Mouse (Mus musculus) heart, embryonic 10.5 days (tissue): ENCODE results near the gene Opalin. TPM values are rescaled to one million over a fixed set of nuclear protein-coding genes. Genes with fewer than 3 reads are reported as not detected.

Source experiments
- DNase-seq: peaks from one replicate; pipeline ENCODE4 v3.0.0-alpha.2; 2017; ENCODE audit warnings: low spot score
- H3K27ac ChIP-seq: fragments of 300-500 bp; sonication (generic); 2 replicates; pipeline ENCODE4 v1.5.1; 2016; ENCODE audit warnings: mild to moderate bottlenecking
- H3K27me3 ChIP-seq: fragments of 300-500 bp; sonication (generic); 2 replicates; pipeline ENCODE4 v1.6.1; 2016; ENCODE audit warnings: mild to moderate bottlenecking; ENCODE audit not compliant: poor library complexity, insufficient read depth, severe bottlenecking
- H3K36me3 ChIP-seq: fragments of 300-500 bp; sonication (generic); 2 replicates; pipeline ENCODE4 v1.6.1; 2016; ENCODE audit warnings: mild to moderate bottlenecking, moderate library complexity
- H3K4me1 ChIP-seq: fragments of 300-500 bp; sonication (generic); 2 replicates; pipeline ENCODE4 v1.6.1; 2016; ENCODE audit warnings: mild to moderate bottlenecking
- H3K4me3 ChIP-seq: fragments of 300-500 bp; sonication (generic); 2 replicates; pipeline ENCODE4 v1.5.1; 2016; ENCODE audit warnings: mild to moderate bottlenecking, moderate library complexity
- H3K9me3 ChIP-seq: fragments of 300-500 bp; sonication (generic); 2 replicates; pipeline ENCODE4 v1.6.1; 2016; ENCODE audit warnings: mild to moderate bottlenecking, moderate library complexity
- WGBS: fragments of 180-500 bp; shearing (Covaris S2); methylation state at CpG from one replicate; pipeline ENCODE4 v1.1.7; 2016; 5-methylcytosine and 5-hydroxymethylcytosine counted together
- polyA plus RNA-seq: library from polyadenylated mRNA; unstranded; fragments of >200 nt; fragmentation: Nextera tagmentation; extraction: Ambion mirVana; gene quantifications from 2 replicates; pipeline ENCODE4 v1.2.1, GENCODE M21; 2016

Opalin gene
- not detected in 2 replicates for polyA plus RNA-seq

DNA sequence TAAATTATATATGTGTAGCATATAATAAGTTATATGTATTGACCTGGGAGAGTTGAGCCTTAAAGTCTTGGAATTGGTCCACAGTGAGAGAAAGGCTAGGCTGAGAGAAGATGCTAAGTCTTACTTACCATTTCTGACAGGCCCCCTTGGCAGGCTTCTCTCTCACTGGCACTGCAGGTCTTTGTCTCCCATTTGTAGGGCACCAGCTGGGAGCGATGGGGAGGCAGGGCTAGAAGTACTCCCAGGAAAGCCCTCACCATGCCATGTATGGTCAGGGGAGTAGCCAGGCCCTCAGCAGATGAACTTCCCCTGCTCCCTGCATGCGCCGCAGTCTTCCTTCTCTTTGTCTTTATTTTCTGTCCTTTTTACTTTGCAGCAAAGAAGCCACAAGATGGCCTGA is at the start of gene Opalin:
Gene Opalin, minus strand, starts transcription at position 208 of the 400 bp plus-strand sequence.
- H3K27ac ChIP-seq: no peak within 1 kb of the TSS
- H3K9me3 ChIP-seq: no peaks in the 10 kb centered on the region
- H3K27me3 ChIP-seq: no peaks in the 10 kb centered on the region
- no peak for DNase-seq
- H3K4me3 ChIP-seq: no peak within 1 kb of the TSS
- H3K36me3 ChIP-seq: no peaks in the 10 kb centered on the region
- peaks cover 8% of the 10 kb centered on the region; the same call in 1 of the 2 replicates for H3K4me1 ChIP-seq
- 78% methylated on average over 3 of the region's 3 CpGs for WGBS

GRCm38 (mm10) chr19:41123009-41123408 is 46.1 kb upstream of the Opalin start:
- no peaks in the 10 kb centered on the region for H3K27me3 ChIP-seq
- 48% methylated on average over 3 of the region's 3 CpGs for WGBS

GRCm38 (mm10) chr19:41119924-41120323 is 43.0 kb upstream of the Opalin start:
- no peaks in the 10 kb centered on the region for H3K36me3 ChIP-seq
- 86% methylated on average over 13 of the region's 13 CpGs for WGBS

More at GRCm38 (mm10) chr19:41123009-41123408, 46.1 kb upstream of the Opalin start:
- Histone ChIP-seq H3K4me3 (no peak overlapping the region), H3K9me3 (no peaks in the 10 kb centered on the region), H3K36me3 (no peaks in the 10 kb centered on the region), H3K4me1 (no peaks in the 10 kb centered on the region), H3K27ac (no peak overlapping the region)
- DNase-seq: no peak

DNA sequence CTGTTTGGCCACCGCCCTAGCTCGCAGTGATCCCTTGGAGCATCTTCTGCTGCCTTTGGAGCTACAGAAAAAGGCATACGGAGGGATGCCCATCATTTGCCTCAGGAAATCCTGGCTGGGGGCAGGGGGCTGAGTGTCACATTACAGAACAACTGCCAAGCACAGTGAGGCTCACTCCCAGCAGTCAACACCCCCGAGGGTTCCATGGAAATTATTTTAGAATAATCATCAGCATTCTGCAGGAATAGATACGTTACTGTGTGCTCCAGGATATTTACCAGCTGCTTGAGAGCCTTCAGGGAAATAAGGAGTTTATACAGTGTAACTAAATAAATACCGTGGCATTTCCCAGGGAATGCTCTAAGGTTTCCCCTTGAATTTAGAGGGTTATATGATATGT is 41.4 kb upstream of the Opalin start:
- 62% methylated on average over 6 of the region's 6 CpGs for WGBS
- peaks cover 5% of the 10 kb centered on the region; the same call in 1 of the 2 replicates for H3K4me1 ChIP-seq
- DNase-seq: no peak
- H3K4me3 ChIP-seq: no peak overlapping the region
- no peaks in the 10 kb centered on the region for H3K27me3 ChIP-seq
- H3K36me3 ChIP-seq: no peaks in the 10 kb centered on the region
- no peaks in the 10 kb centered on the region for H3K9me3 ChIP-seq
- no peak overlapping the region for H3K27ac ChIP-seq

More at GRCm38 (mm10) chr19:41119924-41120323, 43.0 kb upstream of the Opalin start:
- no peaks in the 10 kb centered on the region for H3K9me3 ChIP-seq
- no peak for DNase-seq
- no peak overlapping the region for H3K4me3 ChIP-seq
- no peak overlapping the region for H3K27ac ChIP-seq
- H3K27me3 ChIP-seq: no peaks in the 10 kb centered on the region
- no peaks in the 10 kb centered on the region for H3K4me1 ChIP-seq

GRCm38 (mm10) chr19:41117334-41117733 is 40.4 kb upstream of the Opalin start:
- H3K4me3 ChIP-seq: no peak overlapping the region
- no peaks in the 10 kb centered on the region for H3K9me3 ChIP-seq
- H3K36me3 ChIP-seq: no peaks in the 10 kb centered on the region
- 78% methylated on average over 4 of the region's 4 CpGs for WGBS
- peaks cover 5% of the 10 kb centered on the region; the same call in 1 of the 2 replicates for H3K4me1 ChIP-seq
- H3K27ac ChIP-seq: no peak overlapping the region
- H3K27me3 ChIP-seq: no peaks in the 10 kb centered on the region
- no peak for DNase-seq

DNA sequence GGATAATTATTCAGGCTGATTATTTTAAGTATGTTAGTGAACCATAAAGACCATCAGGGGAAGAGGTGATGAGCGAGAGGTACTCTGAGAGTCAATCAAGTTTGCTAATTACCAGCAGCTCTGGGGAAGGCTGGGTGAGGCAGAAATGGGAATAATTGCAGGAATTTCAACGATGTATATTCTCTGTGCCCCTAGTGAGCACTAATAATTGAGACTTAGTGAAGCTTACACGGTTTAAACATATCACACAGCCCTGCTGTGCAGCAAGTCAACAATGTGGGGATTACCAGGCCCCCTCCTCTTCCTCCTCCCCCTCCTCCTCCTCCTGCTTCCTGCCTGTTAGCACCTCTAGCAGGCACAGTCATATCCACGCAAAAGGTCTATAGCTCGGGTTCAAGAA is 37.7 kb upstream of the Opalin start:
- Histone ChIP-seq H3K4me3 (no peak overlapping the region), H3K36me3 (no peaks in the 10 kb centered on the region), H3K4me1 (peaks cover 5% of the 10 kb centered on the region; the same call in 1 of the 2 replicates), H3K27me3 (0 out of 2 replicates have a peak, but pooled peaks cover 10% of the 10 kb centered on the region), H3K27ac (no peak overlapping the region), H3K9me3 (no peaks in the 10 kb centered on the region)
- WGBS: 44% methylated on average over 5 of the region's 5 CpGs
- DNase-seq: no peak

DNA sequence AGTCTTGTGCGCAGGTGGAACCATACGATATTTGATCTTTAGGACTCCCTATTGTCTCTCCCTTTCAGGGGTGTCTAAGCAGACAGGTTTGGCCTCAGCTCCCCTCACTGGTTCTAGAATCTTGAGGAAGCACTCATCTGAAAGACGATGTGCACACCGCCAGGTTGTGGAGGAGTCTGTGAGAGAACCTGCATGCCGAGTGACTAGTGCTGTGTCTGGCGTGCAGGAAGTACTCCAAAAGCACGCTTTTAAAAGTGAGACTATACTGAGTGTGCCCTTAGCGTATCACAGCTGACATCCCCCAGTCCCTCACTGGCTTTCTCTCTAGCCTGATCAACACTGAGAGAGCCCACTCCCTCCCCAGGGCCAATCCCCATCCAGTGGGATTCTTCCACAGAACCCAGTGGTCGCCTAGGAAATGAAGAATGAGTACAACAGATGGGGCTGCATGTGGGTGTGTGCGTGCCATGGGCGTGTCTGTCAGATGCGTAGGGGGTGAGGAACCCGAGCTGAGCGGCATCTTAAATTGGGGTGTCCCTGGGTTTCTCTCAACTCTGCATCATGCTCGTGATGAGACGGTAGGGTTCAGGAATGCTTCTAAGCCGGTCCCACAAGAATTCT is 37.1 kb upstream of the Opalin start:
- Histone ChIP-seq H3K27me3 (0 out of 2 replicates have a peak, but pooled peaks cover 10% of the 10 kb centered on the region), H3K27ac (no peak overlapping the region), H3K36me3 (no peaks in the 10 kb centered on the region), H3K4me1 (peaks cover 5% of the 10 kb centered on the region; the same call in 1 of the 2 replicates), H3K4me3 (no peak overlapping the region), H3K9me3 (no peaks in the 10 kb centered on the region)
- 82% methylated on average over 17 of the region's 17 CpGs for WGBS
- DNase-seq: no peak

GRCm38 (mm10) chr19:41112609-41113008 is 35.7 kb upstream of the Opalin start:
- peaks cover 5% of the 10 kb centered on the region; the same call in 1 of the 2 replicates for H3K4me1 ChIP-seq
- no peak overlapping the region for H3K4me3 ChIP-seq
- 0 out of 2 replicates have a peak, but pooled peaks cover 10% of the 10 kb centered on the region for H3K27me3 ChIP-seq
- H3K9me3 ChIP-seq: no peaks in the 10 kb centered on the region
- DNase-seq: no peak
- WGBS: 51% methylated on average over 6 of the region's 6 CpGs
- no peak overlapping the region for H3K27ac ChIP-seq
- H3K36me3 ChIP-seq: no peaks in the 10 kb centered on the region

- no peak overlapping the region for H3K4me3 ChIP-seq
- WGBS: 52% methylated on average over 5 of the region's 5 CpGs
- no peaks in the 10 kb centered on the region for H3K9me3 ChIP-seq
- H3K36me3 ChIP-seq: no peaks in the 10 kb centered on the region
- DNase-seq: no peak
- peaks cover 10% of the 10 kb centered on the region; the same call in 1 of the 2 replicates for H3K4me1 ChIP-seq
- no peak overlapping the region for H3K27ac ChIP-seq
- 0 out of 2 replicates have a peak, but pooled peaks cover 15% of the 10 kb centered on the region for H3K27me3 ChIP-seq
These were observed 33.1 kb upstream of the Opalin start for GRCm38 (mm10) chr19:41109991-41110390.

GRCm38 (mm10) chr19:41109496-41109895 is 32.6 kb upstream of the Opalin start:
- Histone ChIP-seq H3K27me3 (0 out of 2 replicates have a peak, but pooled peaks cover 15% of the 10 kb centered on the region), H3K9me3 (no peaks in the 10 kb centered on the region), H3K4me1 (peaks cover 10% of the 10 kb centered on the region; the same call in 1 of the 2 replicates), H3K4me3 (no peak overlapping the region), H3K36me3 (no peaks in the 10 kb centered on the region), H3K27ac (no peak overlapping the region)
- no peak for DNase-seq
- 80% methylated on average over 8 of the region's 8 CpGs for WGBS

- 83% methylated on average over 7 of the region's 7 CpGs for WGBS
- Histone ChIP-seq H3K4me3 (no peak overlapping the region), H3K4me1 (peaks cover 5% of the 10 kb centered on the region; the same call in 1 of the 2 replicates), H3K36me3 (no peaks in the 10 kb centered on the region), H3K9me3 (no peaks in the 10 kb centered on the region), H3K27me3 (0 out of 2 replicates have a peak, but pooled peaks cover 15% of the 10 kb centered on the region), H3K27ac (no peak overlapping the region)
- DNase-seq: no peak
These were observed 31.8 kb upstream of the Opalin start for GRCm38 (mm10) chr19:41108666-41109065.

GRCm38 (mm10) chr19:41107530-41107929 is 30.6 kb upstream of the Opalin start:
- 66% methylated on average over 8 of the region's 8 CpGs for WGBS
- no peaks in the 10 kb centered on the region for H3K9me3 ChIP-seq
- 0 out of 2 replicates have a peak, but pooled peaks cover 15% of the 10 kb centered on the region for H3K27me3 ChIP-seq
- H3K27ac ChIP-seq: no peak overlapping the region
- no peaks in the 10 kb centered on the region for H3K36me3 ChIP-seq
- peaks cover 5% of the 10 kb centered on the region; the same call in 1 of the 2 replicates for H3K4me1 ChIP-seq
- DNase-seq: no peak
- no peak overlapping the region for H3K4me3 ChIP-seq

GRCm38 (mm10) chr19:41104922-41105321 is 28.0 kb upstream of the Opalin start:
- peaks cover 5% of the 10 kb centered on the region; the same call in 1 of the 2 replicates for H3K4me1 ChIP-seq
- H3K9me3 ChIP-seq: no peaks in the 10 kb centered on the region
- no peak overlapping the region for H3K27ac ChIP-seq
- H3K4me3 ChIP-seq: no peak overlapping the region
- DNase-seq: no peak
- no peaks in the 10 kb centered on the region for H3K36me3 ChIP-seq
- 48% methylated on average over 8 of the region's 8 CpGs for WGBS
- peaks cover 11% of the 10 kb centered on the region; the same call in 1 of the 2 replicates for H3K27me3 ChIP-seq
